Mouse (Mus musculus) v-Abl transformed pro-B cells (cell line): ENCODE measurements around the gene Cse1l.

ENCODE experiments used
- in situ Hi-C, 2 experiments: fragments of 400-800 bp; cut with MboI; formaldehyde crosslinking; loops; one replicate each; pipeline ENCODE4 v1.15.1; 2025; ENCODE audit not compliant: unreplicated experiment in 2 of 2

Gene Cse1l

DNA sequence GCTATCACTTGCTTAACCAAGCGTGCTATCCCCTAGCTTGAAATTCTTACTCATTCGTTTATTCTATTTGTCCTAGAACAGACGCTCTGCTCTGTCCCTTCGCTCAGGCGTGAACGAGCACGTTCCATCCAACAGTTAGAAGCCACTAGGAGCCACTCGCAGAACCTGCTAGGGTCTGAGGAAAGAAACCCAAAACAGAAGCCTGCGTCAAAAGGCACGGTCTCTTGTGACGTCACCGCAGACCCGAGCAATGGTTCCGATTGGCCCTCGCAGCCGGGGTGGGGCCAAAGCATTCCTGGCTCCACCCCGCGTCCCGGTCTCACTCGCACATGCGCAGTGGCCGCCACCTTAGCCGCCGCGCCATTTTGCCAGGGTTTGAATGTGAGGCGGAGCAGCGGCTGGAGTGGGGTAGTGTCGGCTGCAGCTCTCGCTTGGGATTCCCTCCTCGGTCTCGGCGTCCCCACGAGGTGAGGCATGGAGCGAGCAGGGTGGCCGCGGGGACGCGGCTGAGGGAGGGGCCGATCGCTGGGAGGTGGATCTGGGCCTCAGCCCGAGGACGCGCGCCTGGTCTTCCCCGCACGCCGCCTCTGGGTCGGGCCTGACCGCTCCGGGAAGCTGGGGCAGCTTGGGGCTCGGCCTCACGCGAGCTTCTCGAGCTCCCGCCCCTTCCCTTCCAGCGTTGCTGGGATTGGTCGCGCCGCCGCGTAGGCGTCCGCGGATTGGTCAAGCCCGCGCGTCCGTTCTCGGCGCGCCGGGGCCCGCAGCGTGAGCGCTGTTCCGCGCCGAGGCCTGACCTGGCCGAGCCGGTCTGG is at the start of gene Cse1l:
Cse1l (plus strand) TSS at position 330 of the 812 bp plus-strand sequence.
- in situ Hi-C loops = no loop called here

- in situ Hi-C loops = no loop called here
These were observed 49.5 kb upstream of the Cse1l start for GRCm38 (mm10) chr2:166856366-166856765.

DNA sequence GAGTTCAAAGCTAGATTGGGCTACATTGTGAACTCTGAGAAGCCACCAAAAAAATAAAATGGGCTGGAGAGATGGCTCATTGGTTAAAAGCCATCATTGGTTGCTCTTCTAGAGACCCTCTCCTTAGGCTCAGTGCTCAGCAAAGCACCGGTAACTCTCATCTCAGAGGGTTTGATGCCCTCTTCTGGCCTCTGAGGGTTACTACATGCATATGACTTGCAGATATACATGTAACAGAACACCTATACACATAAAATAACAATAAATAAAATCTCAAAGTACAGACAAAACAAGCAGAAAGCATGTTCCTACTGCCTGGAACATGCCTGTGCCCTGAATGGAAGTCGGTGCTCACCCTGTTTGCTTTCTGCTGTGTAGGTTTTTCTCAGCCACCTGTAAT is 48.7 kb upstream of the Cse1l start:
- in situ Hi-C loops = no loop called here

DNA sequence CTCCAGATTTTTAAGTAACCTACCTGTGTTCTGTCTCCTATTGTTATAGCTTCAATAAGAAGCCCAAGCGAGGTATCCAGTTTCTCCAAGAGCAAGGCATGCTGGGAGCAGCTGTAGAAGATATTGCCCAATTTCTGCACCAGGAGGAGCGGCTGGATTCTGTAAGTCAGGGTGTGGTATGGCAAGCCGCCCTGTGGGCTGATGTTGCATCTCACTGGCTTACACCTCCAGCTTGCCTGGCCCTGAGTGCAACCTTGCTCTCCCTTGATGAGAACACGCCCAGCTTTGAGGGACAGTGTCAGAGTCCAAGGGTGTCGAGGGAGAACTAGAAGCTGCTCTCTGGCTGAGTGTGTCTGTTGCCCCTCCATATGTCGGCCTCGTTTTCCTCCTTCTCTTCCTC is 46.6 kb upstream of the Cse1l start:
- in situ Hi-C loops = no loop called here

DNA sequence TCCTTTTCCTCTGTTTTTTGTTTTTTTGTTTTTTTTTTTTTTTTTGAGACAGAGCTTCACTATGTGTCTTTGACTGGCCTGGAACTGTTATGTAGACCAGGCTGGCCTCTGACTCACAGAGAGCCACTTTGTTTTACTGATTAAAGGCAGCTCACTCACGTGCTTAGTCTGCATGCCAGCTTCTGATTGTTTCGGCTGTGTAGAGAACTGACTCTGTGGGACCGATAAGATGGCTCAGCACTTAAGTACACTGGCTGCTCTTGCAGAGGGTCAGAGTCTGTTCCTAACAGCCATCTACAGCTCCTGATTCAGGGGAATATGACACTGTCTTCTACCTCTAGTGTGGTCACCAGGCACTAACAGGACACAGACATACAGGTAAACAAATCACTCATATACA is 43.3 kb upstream of the Cse1l start:
- in situ Hi-C loops = no loop called here

- in situ Hi-C loops = no loop called here
These were observed 40.4 kb upstream of the Cse1l start for GRCm38 (mm10) chr2:166865476-166865875.

GRCm38 (mm10) chr2:166870271-166870865 is 35.5 kb upstream of the Cse1l start:
- in situ Hi-C loops = no loop called here

DNA sequence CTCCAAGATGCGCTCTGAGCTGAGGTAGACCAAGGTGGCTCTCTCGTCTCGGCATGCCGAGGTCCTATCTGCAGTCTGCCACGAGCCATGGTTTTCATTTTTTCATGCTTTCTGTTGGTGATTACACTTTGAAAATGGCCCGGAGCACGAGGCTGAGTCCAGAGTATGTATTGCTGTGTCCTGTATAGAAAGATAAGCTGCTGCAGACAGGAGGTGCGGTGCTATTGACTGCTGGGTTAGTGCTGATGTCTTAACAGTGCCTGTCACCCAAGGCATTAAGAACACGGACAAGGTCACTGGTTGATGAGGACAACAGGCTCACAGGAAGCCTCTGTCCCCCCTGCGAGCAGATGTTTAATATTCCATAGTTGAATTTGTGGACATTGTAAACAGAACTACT is 34.9 kb upstream of the Cse1l start:
- in situ Hi-C loops = no loop called here

- in situ Hi-C loops = no loop called here
These were observed 31.1 kb upstream of the Cse1l start for GRCm38 (mm10) chr2:166874675-166875280.

DNA sequence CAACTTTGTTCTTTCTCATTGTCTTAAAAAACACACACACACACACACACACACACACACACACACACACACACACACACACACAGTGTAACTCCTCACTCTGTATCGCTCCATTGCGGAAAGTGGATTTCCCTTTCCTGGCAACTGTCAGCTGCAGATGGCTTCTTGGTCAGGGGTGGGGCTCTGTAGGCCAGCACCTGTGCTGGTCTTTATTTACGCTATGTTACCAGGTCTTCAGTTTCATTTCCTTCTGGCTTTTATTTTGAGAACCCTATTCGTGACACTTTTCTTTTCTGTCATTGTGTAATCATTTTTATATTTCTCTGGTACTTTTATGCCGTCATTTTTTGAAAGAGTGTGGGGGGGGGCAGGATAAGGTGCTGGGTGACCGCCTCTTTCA is 30.3 kb upstream of the Cse1l start:
- in situ Hi-C loops = no loop called here

DNA sequence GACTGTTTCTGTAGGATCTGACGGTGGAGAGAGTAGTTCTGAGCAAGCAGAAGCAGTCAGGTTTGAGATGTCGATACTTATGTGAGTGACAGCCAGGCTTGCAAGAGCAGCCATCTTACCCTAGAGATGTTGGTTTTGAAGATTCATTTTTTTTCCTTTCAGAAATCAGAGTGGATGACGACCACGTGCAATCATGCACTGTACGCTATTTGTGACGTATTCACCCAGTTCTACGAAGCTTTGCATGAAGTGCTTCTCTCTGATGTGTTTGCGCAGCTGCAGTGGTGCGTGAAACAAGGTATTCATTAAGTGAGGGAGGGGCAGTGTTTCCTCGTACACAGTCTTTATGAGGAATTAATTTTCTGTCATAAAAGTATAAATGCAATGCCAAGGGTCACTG is 29.5 kb upstream of the Cse1l start:
- in situ Hi-C loops = no loop called here

- in situ Hi-C loops = loop anchor here in 1 of 2 experiments (10.0 kb wide), 1 partner anchor 120 kb away; no protein-coding TSS in a partner anchor
These were observed 20.8 kb upstream of the Cse1l start for GRCm38 (mm10) chr2:166885066-166885465.

- in situ Hi-C loops = loop anchor here in 1 of 2 experiments (10.0 kb wide), 1 partner anchor 119 kb away; no protein-coding TSS in a partner anchor
These were observed 20.2 kb upstream of the Cse1l start for GRCm38 (mm10) chr2:166885619-166886018.

- in situ Hi-C loops = loop anchor here in 1 of 2 experiments (10.0 kb wide), 1 partner anchor 119 kb away; no protein-coding TSS in a partner anchor
These were observed 19.6 kb upstream of the Cse1l start for GRCm38 (mm10) chr2:166886231-166886630.

GRCm38 (mm10) chr2:166887816-166888215 is 18.0 kb upstream of the Cse1l start:
- in situ Hi-C loops = loop anchor here in 1 of 2 experiments (10.0 kb wide), 1 partner anchor 117 kb away; no protein-coding TSS in a partner anchor

DNA sequence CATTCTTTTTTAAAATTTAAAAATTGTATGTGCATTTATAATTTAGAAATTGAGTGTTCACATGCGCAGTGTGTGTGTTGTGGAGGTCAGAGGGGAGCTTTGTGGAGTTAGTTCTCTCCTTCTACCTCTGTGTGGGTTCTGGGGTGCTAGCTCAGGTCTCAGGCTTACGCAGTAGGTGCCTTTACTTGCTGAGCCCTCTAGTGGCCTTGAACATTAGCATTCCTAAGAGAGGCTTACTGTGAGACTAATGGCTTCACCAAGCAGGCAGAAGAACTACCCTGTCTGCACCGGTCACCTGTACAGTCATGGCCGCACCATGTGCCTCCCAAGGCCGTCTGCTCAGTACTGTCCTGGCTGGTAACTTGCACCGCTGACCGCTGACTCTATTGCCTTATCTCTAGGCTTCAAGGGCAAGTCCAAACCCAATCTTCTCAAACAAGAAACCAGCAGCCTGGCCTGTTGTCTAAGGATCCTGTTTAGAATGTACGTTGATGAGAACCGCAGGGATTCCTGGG is 14.4 kb upstream of the Cse1l start:
- in situ Hi-C loops = loop anchor here in 1 of 2 experiments (5.0 kb wide), 1 partner anchor 111 kb away; no protein-coding TSS in a partner anchor

DNA sequence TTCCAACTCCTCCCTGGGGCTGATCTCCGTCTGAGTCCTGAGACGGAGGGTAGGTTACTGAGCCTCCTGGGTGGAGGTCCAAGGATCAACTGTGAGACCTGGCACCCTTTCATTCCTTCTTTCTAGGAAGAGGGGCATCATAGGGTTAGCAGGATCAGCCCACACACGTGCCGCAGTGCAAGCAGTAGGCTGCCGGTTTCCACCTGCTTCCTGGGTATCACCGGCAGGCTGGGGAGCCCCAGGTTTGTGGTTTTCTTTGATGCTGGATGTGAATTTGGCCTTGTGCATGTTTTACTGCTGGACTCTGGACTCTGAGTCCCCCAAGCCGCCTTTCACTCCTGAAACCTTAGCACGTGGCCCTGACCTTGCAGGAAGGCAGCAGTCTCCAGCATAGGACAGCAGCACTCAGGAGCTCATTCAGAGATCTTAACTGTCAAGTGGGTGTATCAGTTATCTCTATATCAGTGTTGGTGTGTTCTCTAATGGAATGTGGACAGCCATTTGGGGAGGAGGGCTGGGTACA is 13.6 kb upstream of the Cse1l start:
- in situ Hi-C loops = loop anchor here in 1 of 2 experiments (5.0 kb wide), 1 partner anchor 110 kb away; no protein-coding TSS in a partner anchor

- in situ Hi-C loops = loop anchor here in 1 of 2 experiments (5.0 kb wide), 1 partner anchor 109 kb away; no protein-coding TSS in a partner anchor
These were observed 12.8 kb upstream of the Cse1l start for GRCm38 (mm10) chr2:166893036-166893435.

- in situ Hi-C loops = no loop called here
These were observed 9.5 kb upstream of the Cse1l start for GRCm38 (mm10) chr2:166896368-166896767.

- in situ Hi-C loops = no loop called here
These were observed 8.9 kb upstream of the Cse1l start for GRCm38 (mm10) chr2:166896974-166897373.

- in situ Hi-C loops = no loop called here
These were observed 6.7 kb upstream of the Cse1l start for GRCm38 (mm10) chr2:166899161-166899560.
